Mouse (Mus musculus) cortical plate, adult 2 months (tissue): ENCODE data around the gene Sdhb.

Experiments used
- CTCF ChIP-seq: fragments of 200-500 bp; IDR thresholded peaks from 2 replicates; pipeline ENCODE4 v1.5.1; 2011; ENCODE audit warnings: mild to moderate bottlenecking, control low read depth, low read length; ENCODE audit not compliant: insufficient read depth; ENCODE audit errors: extremely low read depth
- POLR2A ChIP-seq: fragments of 200-500 bp; IDR thresholded peaks from 2 replicates; pipeline ENCODE4 v1.6.1; 2011; ENCODE audit warnings: mild to moderate bottlenecking, low read length, control low read depth; ENCODE audit not compliant: insufficient read depth; ENCODE audit errors: extremely low read depth

GRCm38 (mm10) chr4:140964620-140965019 is 3.6 kb downstream of the Sdhb start:
- peak; percentile 83 for TF ChIP-seq CTCF
- no peak for TF ChIP-seq POLR2A
